Mouse (Mus musculus) forebrain, embryonic 16.5 days (tissue): ENCODE measurements at regions not wholly inside any gene's neighbourhood (a gene's known extent, or its start where the extent isn't known, plus 50 kb on each side); places are given as distances from the start of the nearest gene placed in this dataset.
A peak's percentile ranks its signal among the peaks of the same experiment; 100 is the strongest.

Experiments used
- ATAC-seq: fragments of 200-750 bp; cut with Nextera tagmentation; 2 replicates; pipeline ENCODE4 v1.8.0; 2017; ENCODE audit warnings: mild to moderate bottlenecking, moderate library complexity
- H3K27ac ChIP-seq: fragments of 300-500 bp; sonication (generic); 2 replicates; pipeline ENCODE4 v1.5.1; 2014; ENCODE audit warnings: low read length, control low read depth
- H3K27me3 ChIP-seq: fragments of 300-500 bp; sonication (generic); replicated peaks from 2 replicates; pipeline ENCODE4 v1.6.1; 2014; ENCODE audit warnings: low read length; ENCODE audit not compliant: control insufficient read depth, insufficient read depth
- H3K36me3 ChIP-seq: fragments of 300-500 bp; sonication (generic); 2 replicates; pipeline ENCODE4 v1.6.1; 2014; ENCODE audit not compliant: control insufficient read depth, insufficient read depth
- H3K4me1 ChIP-seq: fragments of 300-500 bp; sonication (generic); replicated peaks from 2 replicates; pipeline ENCODE4 v1.6.1; 2014; ENCODE audit warnings: low read length; ENCODE audit not compliant: control insufficient read depth, insufficient read depth
- H3K4me2 ChIP-seq: fragments of 300-500 bp; sonication (generic); 2 replicates; pipeline ENCODE4 v1.6.1; 2014; ENCODE audit warnings: mild to moderate bottlenecking, low read length, control low read depth
- H3K4me3 ChIP-seq: fragments of 300-500 bp; sonication (generic); replicated peaks from 2 replicates; pipeline ENCODE4 v1.5.1; 2014; ENCODE audit warnings: mild to moderate bottlenecking, low read length, control low read depth
- H3K9ac ChIP-seq: fragments of 300-500 bp; sonication (generic); replicated peaks from 2 replicates; pipeline ENCODE4 v1.6.1; 2014; ENCODE audit warnings: low read depth, low read length, control low read depth
- H3K9me3 ChIP-seq: fragments of 300-500 bp; sonication (generic); 2 replicates; pipeline ENCODE4 v1.6.1; 2016; ENCODE audit warnings: low read length; ENCODE audit not compliant: control insufficient read depth
- WGBS: fragments of 180-500 bp; shearing (Covaris S2); extraction: QIAGEN DNeasy Blood & Tissue Kit; methylation state at CpG from one replicate; pipeline ENCODE4 v1.1.7; 2014; 5-methylcytosine and 5-hydroxymethylcytosine counted together

- H3K9ac ChIP-seq, result no peak overlapping the region
- no peaks in the 10 kb centered on the region for H3K9me3 ChIP-seq
- H3K36me3 ChIP-seq, result no peaks in the 10 kb centered on the region
- no peaks in the 10 kb centered on the region for H3K27me3 ChIP-seq
- 45% methylated on average over 5 of the region's 5 CpGs for WGBS
- no peaks in the 10 kb centered on the region for H3K4me1 ChIP-seq
- H3K4me3 ChIP-seq, result no peak overlapping the region
- no peak for ATAC-seq
- no peak overlapping the region for H3K4me2 ChIP-seq
- no peak overlapping the region for H3K27ac ChIP-seq
Measured at GRCm38 (mm10) chr2:159356503-159356902, 561.9 kb downstream of the Dhx35 start.

- Histone ChIP-seq H3K27ac (no peak overlapping the region), H3K36me3 (no peaks in the 10 kb centered on the region), H3K4me2 (no peak overlapping the region), H3K9me3 (no peaks in the 10 kb centered on the region), H3K4me1 (no peaks in the 10 kb centered on the region), H3K27me3 (no peaks in the 10 kb centered on the region), H3K9ac (no peak overlapping the region), H3K4me3 (no peak overlapping the region)
- ATAC-seq, result no peak
- 72% methylated on average over 3 of the region's 3 CpGs for WGBS
Measured at GRCm38 (mm10) chr2:159361371-159361770, 566.8 kb downstream of the Dhx35 start.

GRCm38 (mm10) chr2:159392865-159393264, 598.3 kb downstream of the Dhx35 start:
- Histone ChIP-seq H3K36me3 (no peaks in the 10 kb centered on the region), H3K4me2 (no peak overlapping the region), H3K9me3 (no peaks in the 10 kb centered on the region), H3K4me1 (no peaks in the 10 kb centered on the region), H3K4me3 (no peak overlapping the region), H3K27ac (no peak overlapping the region), H3K9ac (no peak overlapping the region), H3K27me3 (no peaks in the 10 kb centered on the region)
- peak; percentile 59 for ATAC-seq
- 47% methylated on average over 10 of the region's 10 CpGs for WGBS

GRCm38 (mm10) chr2:159401421-159402100, 607.0 kb downstream of the Dhx35 start:
- H3K4me2 ChIP-seq, result no peak overlapping the region
- no peaks in the 10 kb centered on the region for H3K36me3 ChIP-seq
- no peak overlapping the region for H3K4me3 ChIP-seq
- H3K4me1 ChIP-seq, result no peaks in the 10 kb centered on the region
- no peaks in the 10 kb centered on the region for H3K9me3 ChIP-seq
- WGBS, result 82% methylated on average over 9 of the region's 9 CpGs
- H3K27ac ChIP-seq, result no peak overlapping the region
- ATAC-seq, result no peak
- H3K9ac ChIP-seq, result no peak overlapping the region
- H3K27me3 ChIP-seq, result no peaks in the 10 kb centered on the region

- no peaks in the 10 kb centered on the region for H3K4me1 ChIP-seq
Measured at GRCm38 (mm10) chr2:159404940-159405339, 610.3 kb downstream of the Dhx35 start.

GRCm38 (mm10) chr2:159414599-159414998, 620.0 kb downstream of the Dhx35 start:
- Histone ChIP-seq H3K9me3 (no peaks in the 10 kb centered on the region), H3K27me3 (no peaks in the 10 kb centered on the region), H3K36me3 (no peaks in the 10 kb centered on the region), H3K27ac (no peak overlapping the region), H3K4me1 (peaks cover 8% of the 10 kb centered on the region), H3K9ac (no peak overlapping the region), H3K4me3 (no peak overlapping the region), H3K4me2 (no peak overlapping the region)
- peak; percentile 68 for ATAC-seq
- 15% methylated on average over 1 of the region's 1 CpGs for whole genome bisulfite sequencing

More at GRCm38 (mm10) chr2:159404940-159405339, 610.3 kb downstream of the Dhx35 start:
- no peak for ATAC-seq
- Histone ChIP-seq H3K36me3 (no peaks in the 10 kb centered on the region), H3K4me3 (no peak overlapping the region), H3K4me2 (no peak overlapping the region), H3K9ac (no peak overlapping the region), H3K27ac (no peak overlapping the region), H3K9me3 (no peaks in the 10 kb centered on the region), H3K27me3 (no peaks in the 10 kb centered on the region)
- 60% methylated on average over 1 of the region's 1 CpGs for WGBS

GRCm38 (mm10) chr2:159418371-159418940, 623.8 kb downstream of the Dhx35 start:
- 19% methylated on average over 7 of the region's 7 CpGs for WGBS
- no peak overlapping the region for H3K4me3 ChIP-seq
- no peaks in the 10 kb centered on the region for H3K36me3 ChIP-seq
- H3K4me1 ChIP-seq, result peaks cover 8% of the 10 kb centered on the region
- H3K9me3 ChIP-seq, result no peaks in the 10 kb centered on the region
- H3K4me2 ChIP-seq, result no peak overlapping the region
- no peak overlapping the region for H3K27ac ChIP-seq
- ATAC-seq, result no peak
- H3K9ac ChIP-seq, result no peak overlapping the region
- H3K27me3 ChIP-seq, result no peaks in the 10 kb centered on the region

GRCm38 (mm10) chr2:159422281-159422937, 627.8 kb downstream of the Dhx35 start:
- WGBS, result 40% methylated on average over 7 of the region's 7 CpGs
- Histone ChIP-seq H3K27ac (no peak overlapping the region), H3K36me3 (no peaks in the 10 kb centered on the region), H3K4me1 (no peaks in the 10 kb centered on the region; the same call in 1 of the 2 replicates), H3K9ac (no peak overlapping the region), H3K4me3 (no peak overlapping the region), H3K4me2 (no peak overlapping the region), H3K9me3 (no peaks in the 10 kb centered on the region), H3K27me3 (no peaks in the 10 kb centered on the region)
- ATAC-seq, result no peak

GRCm38 (mm10) chr2:159428201-159428600, 633.6 kb downstream of the Dhx35 start:
- Histone ChIP-seq H3K9me3 (no peaks in the 10 kb centered on the region), H3K27ac (no peak overlapping the region), H3K9ac (no peak overlapping the region), H3K4me3 (no peak overlapping the region), H3K4me1 (peaks cover 7% of the 10 kb centered on the region), H3K36me3 (no peaks in the 10 kb centered on the region), H3K4me2 (no peak overlapping the region), H3K27me3 (no peaks in the 10 kb centered on the region)
- WGBS, result 47% methylated on average over 1 of the region's 1 CpGs
- ATAC-seq, result no peak
